Mouse (Mus musculus) cerebellum, adult 8-10 months (tissue): ENCODE results near the gene Trappc2l.
"Not testable (repeated sequence)": the region's sequence is repeated elsewhere in the genome, so short reads cannot be mapped to it uniquely, and the experiment has no call there.

ENCODE experiments used
- DNase-seq: peaks from one replicate; pipeline ENCODE4 v3.0.0; 2022

Gene Trappc2l

GRCm38 (mm10) chr8:122611295-122612133, at the start of gene Trappc2l, which contains the start of gene Galns:
TSS of gene Trappc2l (plus strand) at chr8:122611640.
TSS of gene Galns (minus strand) at chr8:122611463.
- DNase-seq, result peak; percentile 94

GRCm38 (mm10) chr8:122564363-122565352, 46.8 kb upstream of the Trappc2l start:
- DNase-seq, result no peak

GRCm38 (mm10) chr8:122566766-122567165, 44.7 kb upstream of the Trappc2l start:
- DNase-seq, result no peak

- peak; percentile 96 for DNase-seq
These were observed 43.9 kb upstream of the Trappc2l start, which contains the start of gene Cdt1 for GRCm38 (mm10) chr8:122567361-122568108. TSS of gene Cdt1 (plus strand) at chr8:122568015.

GRCm38 (mm10) chr8:122568109-122568504, 43.3 kb upstream of the Trappc2l start:
- no peak for DNase-seq

GRCm38 (mm10) chr8:122568881-122569309, 42.5 kb upstream of the Trappc2l start:
- no peak for DNase-seq

- no peak for DNase-seq
These were observed 42.1 kb upstream of the Trappc2l start for GRCm38 (mm10) chr8:122569329-122569728.

- DNase-seq, result no peak
These were observed 41.4 kb upstream of the Trappc2l start for GRCm38 (mm10) chr8:122569996-122570395.

GRCm38 (mm10) chr8:122571153-122571552, 40.3 kb upstream of the Trappc2l start:
- DNase-seq, result peak; percentile 64

GRCm38 (mm10) chr8:122571750-122572267, 39.6 kb upstream of the Trappc2l start:
- DNase-seq, result no peak

GRCm38 (mm10) chr8:122572751-122573150, 38.7 kb upstream of the Trappc2l start:
- DNase-seq, result no peak

GRCm38 (mm10) chr8:122573176-122573575, 38.3 kb upstream of the Trappc2l start:
- not testable (repeated sequence) for DNase-seq

GRCm38 (mm10) chr8:122573577-122573976, 37.9 kb upstream of the Trappc2l start:
- no peak for DNase-seq

GRCm38 (mm10) chr8:122574264-122574663, 37.2 kb upstream of the Trappc2l start:
- no peak for DNase-seq

GRCm38 (mm10) chr8:122574667-122575251, 36.7 kb upstream of the Trappc2l start:
- DNase-seq, result no peak

- DNase-seq, result no peak
These were observed 36.2 kb upstream of the Trappc2l start for GRCm38 (mm10) chr8:122575286-122575685.

- peak; percentile 33 for DNase-seq
These were observed 35.4 kb upstream of the Trappc2l start for GRCm38 (mm10) chr8:122575735-122576647.

- DNase-seq, result peak; percentile 96
These were observed 34.8 kb upstream of the Trappc2l start, which contains the start of gene Aprt for GRCm38 (mm10) chr8:122576648-122577022. TSS of gene Aprt (minus strand) at chr8:122576909.

- DNase-seq, result no peak
These were observed 34.3 kb upstream of the Trappc2l start for GRCm38 (mm10) chr8:122577116-122577515.

- DNase-seq, result no peak
These were observed 32.2 kb upstream of the Trappc2l start for GRCm38 (mm10) chr8:122579196-122579595.

GRCm38 (mm10) chr8:122580926-122581325, 30.5 kb upstream of the Trappc2l start:
- DNase-seq, result no peak
